Mouse (Mus musculus): ENCODE measurements around the gene Dusp23. TPM values are rescaled to one million over a fixed set of nuclear protein-coding genes. Genes with fewer than 3 reads are reported as not detected.
A peak's percentile ranks its signal among the peaks of the same experiment; 100 is the strongest.

Dusp23 gene
- polyA plus RNA-seq, 1 experiment from 2014 or later: 20.6 TPM

- 91% methylated on average over 2 of the region's 2 CpGs for WGBS
- Histone ChIP-seq H3K4me3 (ENCODE audit: low read depth, low read length) (no peak overlapping the region), H3K4me2 (ENCODE audit: low read depth) (no peak overlapping the region), H3K4me1 (ENCODE audit: control insufficient read depth, insufficient read depth, low read length) (no peaks in the 10 kb centered on the region), H3K9me3 (ENCODE audit: control insufficient read depth, low read length) (no peaks in the 10 kb centered on the region), H3K36me3 (ENCODE audit: control insufficient read depth, insufficient read depth, low read length) (no peaks in the 10 kb centered on the region), H3K27ac (ENCODE audit: low read depth, low read length) (no peak overlapping the region), H3K27me3 (ENCODE audit: control insufficient read depth, insufficient read depth, low read length) (no peaks in the 10 kb centered on the region), H3K9ac (ENCODE audit: low read length) (no peak overlapping the region)
- ATAC-seq (ENCODE audit: insufficient read depth, low FRiP score, low TSS enrichment) (no peak), DNase-seq (ENCODE audit: low spot score) (no peak)
Observed at GRCm38 (mm10) chr1:172593956-172594355, 38.8 kb downstream of the Dusp23 start.

GRCm38 (mm10) chr1:172593321-172593720 lies 39.4 kb downstream of the Dusp23 start:
- H3K9ac ChIP-seq (ENCODE audit: low read length): no peak overlapping the region
- no peak overlapping the region for H3K4me3 ChIP-seq (ENCODE audit: low read depth, low read length)
- ATAC-seq (ENCODE audit: insufficient read depth, low FRiP score, low TSS enrichment) (no peak), DNase-seq (ENCODE audit: low spot score) (no peak)
- no peaks in the 10 kb centered on the region for H3K4me1 ChIP-seq (ENCODE audit: control insufficient read depth, insufficient read depth, low read length)
- no peak overlapping the region for H3K27ac ChIP-seq (ENCODE audit: low read depth, low read length)
- WGBS: 82% methylated on average over 3 of the region's 3 CpGs
- H3K36me3 ChIP-seq (ENCODE audit: control insufficient read depth, insufficient read depth, low read length): no peaks in the 10 kb centered on the region
- H3K27me3 ChIP-seq (ENCODE audit: control insufficient read depth, insufficient read depth, low read length): no peaks in the 10 kb centered on the region
- H3K9me3 ChIP-seq (ENCODE audit: control insufficient read depth, low read length): no peaks in the 10 kb centered on the region
- no peak overlapping the region for H3K4me2 ChIP-seq (ENCODE audit: low read depth)

- no peak within 1 kb of the TSS for H3K27ac ChIP-seq (ENCODE audit: low read depth, low read length)
- 84% methylated on average over 7 of the region's 7 CpGs for WGBS
- no peaks in the 10 kb centered on the region for H3K36me3 ChIP-seq (ENCODE audit: control insufficient read depth, insufficient read depth, low read length)
- ATAC-seq (ENCODE audit: insufficient read depth, low FRiP score, low TSS enrichment) (no peak), DNase-seq (ENCODE audit: low spot score) (no peak)
- H3K9me3 ChIP-seq (ENCODE audit: control insufficient read depth, low read length): no peaks in the 10 kb centered on the region
- peaks cover 4% of the 10 kb centered on the region; the same call in 1 of the 2 replicates for H3K27me3 ChIP-seq (ENCODE audit: control insufficient read depth, insufficient read depth, low read length)
- H3K4me1 ChIP-seq (ENCODE audit: control insufficient read depth, insufficient read depth, low read length): peaks cover 8% of the 10 kb centered on the region
- no peak within 1 kb of the TSS for H3K9ac ChIP-seq (ENCODE audit: low read length)
- no peak within 1 kb of the TSS for H3K4me3 ChIP-seq (ENCODE audit: low read depth, low read length)
- H3K4me2 ChIP-seq (ENCODE audit: low read depth): no peak within 1 kb of the TSS
Observed at GRCm38 (mm10) chr1:172590385-172590784, 42.4 kb downstream of the Dusp23 start, which contains the start of gene Slamf8. Gene Slamf8 (minus strand): TSS chr1:172590568.

- Histone ChIP-seq H3K36me3 (ENCODE audit: control insufficient read depth, insufficient read depth, low read length) (no peaks in the 10 kb centered on the region), H3K27me3 (ENCODE audit: control insufficient read depth, insufficient read depth, low read length) (peaks cover 5% of the 10 kb centered on the region; the same call in 1 of the 2 replicates), H3K9me3 (ENCODE audit: control insufficient read depth, low read length) (no peaks in the 10 kb centered on the region), H3K4me3 (ENCODE audit: low read depth, low read length) (no peak overlapping the region), H3K4me1 (ENCODE audit: control insufficient read depth, insufficient read depth, low read length) (peaks cover 8% of the 10 kb centered on the region), H3K27ac (ENCODE audit: low read depth, low read length) (no peak overlapping the region), H3K4me2 (ENCODE audit: low read depth) (no peak overlapping the region), H3K9ac (ENCODE audit: low read length) (peak overlapping the region; percentile 18; the same call in 1 of the 2 replicates)
- DNase-seq (ENCODE audit: low spot score): peak; percentile 51
- WGBS: 30% methylated on average over 26 of the region's 26 CpGs
- peak; percentile 62 for ATAC-seq (ENCODE audit: insufficient read depth, low FRiP score, low TSS enrichment)
Observed at GRCm38 (mm10) chr1:172585612-172586567, 46.9 kb downstream of the Dusp23 start.

- H3K4me2 ChIP-seq (ENCODE audit: low read depth): no peak overlapping the region
- WGBS: 57% methylated on average over 4 of the region's 4 CpGs
Observed at GRCm38 (mm10) chr1:172585026-172585425, 47.7 kb downstream of the Dusp23 start.

GRCm38 (mm10) chr1:172584271-172584670 lies 48.5 kb downstream of the Dusp23 start:
- Histone ChIP-seq H3K4me1 (ENCODE audit: control insufficient read depth, insufficient read depth, low read length) (peaks cover 8% of the 10 kb centered on the region), H3K27me3 (ENCODE audit: control insufficient read depth, insufficient read depth, low read length) (peaks cover 5% of the 10 kb centered on the region; the same call in 1 of the 2 replicates), H3K9me3 (ENCODE audit: control insufficient read depth, low read length) (no peaks in the 10 kb centered on the region), H3K4me2 (ENCODE audit: low read depth) (no peak overlapping the region), H3K9ac (ENCODE audit: low read length) (no peak overlapping the region), H3K27ac (ENCODE audit: low read depth, low read length) (no peak overlapping the region), H3K4me3 (ENCODE audit: low read depth, low read length) (no peak overlapping the region), H3K36me3 (ENCODE audit: control insufficient read depth, insufficient read depth, low read length) (no peaks in the 10 kb centered on the region)
- ATAC-seq (ENCODE audit: insufficient read depth, low FRiP score, low TSS enrichment) (no peak), DNase-seq (ENCODE audit: low spot score) (no peak)
- 83% methylated on average over 6 of the region's 6 CpGs for WGBS

More at GRCm38 (mm10) chr1:172585026-172585425, 47.7 kb downstream of the Dusp23 start:
- Histone ChIP-seq H3K27me3 (ENCODE audit: control insufficient read depth, insufficient read depth, low read length) (peaks cover 5% of the 10 kb centered on the region; the same call in 1 of the 2 replicates), H3K27ac (ENCODE audit: low read depth, low read length) (no peak overlapping the region), H3K4me1 (ENCODE audit: control insufficient read depth, insufficient read depth, low read length) (peaks cover 8% of the 10 kb centered on the region), H3K9ac (ENCODE audit: low read length) (no peak overlapping the region), H3K4me3 (ENCODE audit: low read depth, low read length) (no peak overlapping the region), H3K9me3 (ENCODE audit: control insufficient read depth, low read length) (no peaks in the 10 kb centered on the region), H3K36me3 (ENCODE audit: control insufficient read depth, insufficient read depth, low read length) (no peaks in the 10 kb centered on the region)
- DNase-seq (ENCODE audit: low spot score) (no peak), ATAC-seq (ENCODE audit: insufficient read depth, low FRiP score, low TSS enrichment) (no peak; the same call in 1 of the 2 replicates)

GRCm38 (mm10) chr1:172582436-172582835 lies 50.3 kb downstream of the Dusp23 start:
- Histone ChIP-seq H3K27me3 (ENCODE audit: control insufficient read depth, insufficient read depth, low read length) (peaks cover 5% of the 10 kb centered on the region; the same call in 1 of the 2 replicates), H3K36me3 (ENCODE audit: control insufficient read depth, insufficient read depth, low read length) (no peaks in the 10 kb centered on the region), H3K27ac (ENCODE audit: low read depth, low read length) (no peak overlapping the region), H3K9me3 (ENCODE audit: control insufficient read depth, low read length) (no peaks in the 10 kb centered on the region), H3K4me1 (ENCODE audit: control insufficient read depth, insufficient read depth, low read length) (peaks cover 8% of the 10 kb centered on the region), H3K4me3 (ENCODE audit: low read depth, low read length) (no peak overlapping the region), H3K4me2 (ENCODE audit: low read depth) (no peak overlapping the region), H3K9ac (ENCODE audit: low read length) (no peak overlapping the region)
- WGBS: 86% methylated on average over 8 of the region's 8 CpGs
- no peak for DNase-seq (ENCODE audit: low spot score)
- no peak for ATAC-seq (ENCODE audit: insufficient read depth, low FRiP score, low TSS enrichment)

Measured in neural tube, embryonic 11.5 days (tissue).